Comparison of ENCODE assay signal across 8 mouse cellular contexts in genomic region chr9:108826700-108827340, GRCm38 (mm10). TPM values are rescaled to one million over a fixed set of nuclear protein-coding genes. Genes with fewer than 3 reads are reported as not detected.
DNase-seq lines count a peak whose midpoint lies in the region; ATAC-seq and TF ChIP-seq lines count a peak whose summit lies in the region.

No protein-coding gene starts in this region.

- H3K9me3 ChIP-seq in embryonic facial prominence, embryonic 10.5 days, result no peaks in the 10 kb centered on the region
- no peaks in the 10 kb centered on the region for H3K9me3 ChIP-seq in liver, embryonic 14.5 days (ENCODE audit: control insufficient read depth, low read length)

- 2% methylated on average over 39 of the region's 39 CpGs for WGBS in embryonic facial prominence, embryonic 10.5 days
- 3% methylated on average over 39 of the region's 39 CpGs for WGBS in liver, embryonic 14.5 days (ENCODE audit: insufficient replicate concordance)

- ATAC-seq in liver, embryonic 14.5 days (ENCODE audit: insufficient read depth), result peak; percentile 63

- no peak for TF ChIP-seq CTCF in liver, embryonic 14.5 days (IDR thresholded peaks at IDR 0.05; ENCODE audit: low read depth)

- no peak overlapping the region for H3K27ac ChIP-seq in embryonic facial prominence, embryonic 10.5 days (replicated peaks)
- no peak overlapping the region for H3K27ac ChIP-seq in liver, embryonic 14.5 days

- H3K4me3 ChIP-seq in embryonic facial prominence, embryonic 10.5 days, result peak overlapping the region; percentile 64
- H3K4me3 ChIP-seq in liver, embryonic 14.5 days (ENCODE audit: insufficient read depth in 1 of 2, low read depth in 2 of 2, low read length in 2 of 2), result peak overlapping the region; percentile 16 to 17

- peaks cover 96% of the 10 kb centered on the region for H3K27me3 ChIP-seq in embryonic facial prominence, embryonic 10.5 days (replicated peaks; ENCODE audit: low read depth, poor library complexity, severe bottlenecking)
- H3K27me3 ChIP-seq in liver, embryonic 14.5 days (ENCODE audit: control insufficient read depth, insufficient read depth, low read length), result peaks cover 86% of the 10 kb centered on the region
- H3K27me3 ChIP-seq in splenic B cell, adult 2 months (ENCODE audit: control insufficient read depth, insufficient read depth, low read length, poor library complexity, severe bottlenecking), result no peaks in the 10 kb centered on the region; the same call in none of the 2 replicates

- no peaks in the 10 kb centered on the region for H3K36me3 ChIP-seq in embryonic facial prominence, embryonic 10.5 days (replicated peaks)
- H3K36me3 ChIP-seq in liver, embryonic 14.5 days (replicated peaks; ENCODE audit: control insufficient read depth, insufficient read depth, low read depth), result no peaks in the 10 kb centered on the region
- H3K36me3 ChIP-seq in splenic B cell, adult 2 months (ENCODE audit: control insufficient read depth, insufficient read depth, low read length, poor library complexity, severe bottlenecking), result no peaks in the 10 kb centered on the region

- no peak for TF ChIP-seq EP300 in liver, embryonic 14.5 days (IDR thresholded peaks at IDR 0.05; ENCODE audit: low read depth)

- H3K9ac ChIP-seq in liver, embryonic 14.5 days (replicated peaks), result no peak overlapping the region

- peaks cover 45% of the 10 kb centered on the region for H3K4me1 ChIP-seq in embryonic facial prominence, embryonic 10.5 days
- H3K4me1 ChIP-seq in liver, embryonic 14.5 days (replicated peaks; ENCODE audit: control insufficient read depth in 2 of 2, insufficient read depth in 2 of 2, low read length in 1 of 2), result 0 out of 4 replicates have a peak, but pooled peaks cover 0 to 3% of the 10 kb centered on the region in 2 experiments

- H3K4me2 ChIP-seq in liver, embryonic 14.5 days (ENCODE audit: low read depth), result peak overlapping the region; percentile 51

- peak; percentile 63 to 73 for DNase-seq in left cerebral cortex, adult 18-20 months (ENCODE audit: low spot score in 2 of 2)
- DNase-seq in left cerebral cortex, adult 11 months (ENCODE audit: low spot score), result no peak
- peak; percentile 86 for DNase-seq in embryonic facial prominence, embryonic 10.5 days (ENCODE audit: low spot score)
- peak; percentile 69 for DNase-seq in heart, adult 8-10 months (ENCODE audit: low spot score)
- DNase-seq in kidney, adult 18-20 months, result peak; percentile 82
- peak in 2 of 3 experiments; percentile 33 to 49 for DNase-seq in liver, embryonic 14.5 days (ENCODE audit: low read depth in 3 of 3, low spot score in 3 of 3)
- DNase-seq in naive thymus-derived CD4-positive, alpha-beta T cell, adult 2 months (ENCODE audit: low read depth), result peak; percentile 80
- DNase-seq in splenic B cell, adult 2 months (ENCODE audit: low read depth, low spot score), result peak; percentile 78

RNA-seq across cellular contexts. Expression of gene Celsr3, which starts 0.7 kb away (rescaled TPM):
- 10 to 100 TPM; 51.2 to 56.1 TPM for total RNA-seq in left cerebral cortex, adult 18-20 months (2021)
- polyA plus RNA-seq in embryonic facial prominence, embryonic 10.5 days (2016; fragmentation: Nextera tagmentation; extraction: Ambion mirVana), result 1.6 and 1.7 TPM in 2 replicates
- under 1 TPM in 3 of 4 experiments, not detected in 1; 0.03 to 0.32 (median 0.28) TPM for total RNA-seq in heart, adult 8-10 months (2022)
- polyA plus RNA-seq in liver, embryonic 14.5 days (2012; rRNA removed), result 0.19 and 0.27 TPM in 2 replicates
- 0.01 and 0.06 TPM in 2 replicates for polyA plus RNA-seq in liver, embryonic 14.5 days (2014; fragmentation: Nextera tagmentation; extraction: Ambion mirVana)

RNA-seq across cellular contexts. Expression of gene Nckipsd, which starts 18.7 kb away (rescaled TPM):
- total RNA-seq in left cerebral cortex, adult 18-20 months (2021), result 10 to 100 TPM; 65.4 to 68.7 TPM
- polyA plus RNA-seq in embryonic facial prominence, embryonic 10.5 days (2016; fragmentation: Nextera tagmentation; extraction: Ambion mirVana), result 14.8 and 15.0 TPM in 2 replicates
- total RNA-seq in heart, adult 8-10 months (2022), result 1 to 10 TPM; 7.4 to 9.2 (median 8.0) TPM
- polyA plus RNA-seq in liver, embryonic 14.5 days (2012; rRNA removed), result 3.4 and 4.0 TPM in 2 replicates
- 3.2 TPM in 2 replicates for polyA plus RNA-seq in liver, embryonic 14.5 days (2014; fragmentation: Nextera tagmentation; extraction: Ambion mirVana)

RNA-seq across cellular contexts. Expression of gene Slc26a6, which starts 26.3 kb away (rescaled TPM):
- total RNA-seq in left cerebral cortex, adult 18-20 months (2021), result 10 to 100 TPM; 11.7 to 14.0 TPM
- 13.3 and 14.0 TPM in 2 replicates for polyA plus RNA-seq in embryonic facial prominence, embryonic 10.5 days (2016; fragmentation: Nextera tagmentation; extraction: Ambion mirVana)
- 10 to 100 TPM; 16.6 to 23.6 (median 21.4) TPM for total RNA-seq in heart, adult 8-10 months (2022)
- 4.1 and 4.6 TPM in 2 replicates for polyA plus RNA-seq in liver, embryonic 14.5 days (2012; rRNA removed)
- 5.9 and 7.0 TPM in 2 replicates for polyA plus RNA-seq in liver, embryonic 14.5 days (2014; fragmentation: Nextera tagmentation; extraction: Ambion mirVana)

RNA-seq across cellular contexts. Expression of gene Ip6k2, which starts 43.2 kb away (rescaled TPM):
- total RNA-seq in left cerebral cortex, adult 18-20 months (2021), result 100 to 1,000 TPM; 140 to 154 TPM
- 94.0 and 103 TPM in 2 replicates for polyA plus RNA-seq in embryonic facial prominence, embryonic 10.5 days (2016; fragmentation: Nextera tagmentation; extraction: Ambion mirVana)
- total RNA-seq in heart, adult 8-10 months (2022), result 10 to 100 TPM; 13.7 to 24.9 (median 21.2) TPM
- 27.7 and 29.2 TPM in 2 replicates for polyA plus RNA-seq in liver, embryonic 14.5 days (2012; rRNA removed)
- polyA plus RNA-seq in liver, embryonic 14.5 days (2014; fragmentation: Nextera tagmentation; extraction: Ambion mirVana), result 10.4 and 11.7 TPM in 2 replicates

Comparison
In these comparisons a context has a peak if more than half of its experiments do, and no peak if none do; other contexts are left out.
1. RNA of gene Celsr3, which starts 0.7 kb away (total RNA-seq): 51.2 to 56.1 TPM in left cerebral cortex, adult 18-20 months; 0.03 to 0.32 TPM in heart, adult 8-10 months; every median in the first group is over 10 times any median in the second.
2. RNA of gene Nckipsd, which starts 18.7 kb away (total RNA-seq): 65.4 to 68.7 TPM in left cerebral cortex, adult 18-20 months; 7.4 to 9.2 TPM in heart, adult 8-10 months; every median in the first group is over 4 times any median in the second.